Mouse (Mus musculus) ES-E14 (cell line): Measurements from ENCODE around the gene Ribc2.

ENCODE experiments used
- HCFC1 ChIP-seq: IDR thresholded peaks from 2 replicates; pipeline ENCODE4 v1.6.1; 2012; ENCODE audit warnings: low read length, inconsistent platforms, borderline replicate concordance; ENCODE audit not compliant: insufficient read depth
- MAFK ChIP-seq: IDR thresholded peaks from 2 replicates; pipeline ENCODE4 v1.6.1; 2014; ENCODE audit warnings: mild to moderate bottlenecking, low read depth, low read length, inconsistent platforms; ENCODE audit not compliant: insufficient read depth
- ZNF384 ChIP-seq: IDR thresholded peaks from 2 replicates; pipeline ENCODE4 v1.6.1; 2012; ENCODE audit warnings: low read depth, low read length, inconsistent platforms

GRCm38 (mm10) chr15:85186916-85187315 lies 55.0 kb downstream of the Ribc2 start:
- TF ChIP-seq ZNF384: no peak
- no peak for TF ChIP-seq HCFC1
- no peak for TF ChIP-seq MAFK
